Mouse (Mus musculus): ENCODE data around the gene Rnf41. TPM values are rescaled to one million over a fixed set of nuclear protein-coding genes. Genes with fewer than 3 reads are reported as not detected.

Rnf41 gene
- polyA plus RNA-seq, 1 experiment from 2014 or later = 34.9 TPM

GRCm38 (mm10) chr10:128391850-128392249 lies 19.6 kb upstream of the Rnf41 start:
- DNase-seq (ENCODE audit: low spot score) (no peak), ATAC-seq (replicated peaks; ENCODE audit: low FRiP score, low read depth) (no peak)
- Histone ChIP-seq H3K9me3 (replicated peaks; ENCODE audit: low read length) (no peaks in the 10 kb centered on the region), H3K27me3 (ENCODE audit: insufficient read depth, low read length) (no peaks in the 10 kb centered on the region), H3K36me3 (ENCODE audit: insufficient read depth, low read length) (peaks cover 67% of the 10 kb centered on the region), H3K4me3 (replicated peaks; ENCODE audit: low read depth, low read length) (no peak overlapping the region), H3K9ac (ENCODE audit: low read depth, low read length) (no peak overlapping the region), H3K27ac (no peak overlapping the region), H3K4me1 (replicated peaks; ENCODE audit: insufficient read depth, low read length) (no peaks in the 10 kb centered on the region), H3K4me2 (ENCODE audit: low read length) (no peak overlapping the region)
- TF ChIP-seq CTCF (IDR thresholded peaks at IDR 0.05; ENCODE audit: low read depth) = no peak
- 72% methylated on average over 6 of the region's 6 CpGs for WGBS

- no peak for DNase-seq (ENCODE audit: low spot score)
- H3K36me3 ChIP-seq (ENCODE audit: insufficient read depth, low read length) = peaks cover 25% of the 10 kb centered on the region; the same call in 1 of the 2 replicates
- no peak overlapping the region for H3K9ac ChIP-seq (ENCODE audit: low read depth, low read length)
- no peak overlapping the region for H3K4me3 ChIP-seq (replicated peaks; ENCODE audit: low read depth, low read length)
- TF ChIP-seq CTCF (IDR thresholded peaks at IDR 0.05; ENCODE audit: low read depth) = no peak
- no peaks in the 10 kb centered on the region; the same call in 1 of the 2 replicates for H3K4me1 ChIP-seq (replicated peaks; ENCODE audit: insufficient read depth, low read length)
- no peaks in the 10 kb centered on the region for H3K27me3 ChIP-seq (ENCODE audit: insufficient read depth, low read length)
- no peak overlapping the region for H3K4me2 ChIP-seq (ENCODE audit: low read length)
- no peaks in the 10 kb centered on the region for H3K9me3 ChIP-seq (replicated peaks; ENCODE audit: low read length)
- no peak for ATAC-seq (replicated peaks; ENCODE audit: low FRiP score, low read depth)
- 65% methylated on average over 11 of the region's 11 CpGs for WGBS
- no peak overlapping the region for H3K27ac ChIP-seq
These were observed 15.3 kb upstream of the Rnf41 start for GRCm38 (mm10) chr10:128396017-128396673.

GRCm38 (mm10) chr10:128396716-128397264 lies 14.7 kb upstream of the Rnf41 start:
- no peak overlapping the region for H3K4me3 ChIP-seq (replicated peaks; ENCODE audit: low read depth, low read length)
- DNase-seq (ENCODE audit: low spot score) = no peak
- no peak overlapping the region for H3K27ac ChIP-seq
- no peak for TF ChIP-seq CTCF (IDR thresholded peaks at IDR 0.05; ENCODE audit: low read depth)
- WGBS = 66% methylated on average over 10 of the region's 10 CpGs
- no peaks in the 10 kb centered on the region for H3K9me3 ChIP-seq (replicated peaks; ENCODE audit: low read length)
- no peak overlapping the region for H3K4me2 ChIP-seq (ENCODE audit: low read length)
- H3K36me3 ChIP-seq (ENCODE audit: insufficient read depth, low read length) = peaks cover 18% of the 10 kb centered on the region; the same call in 1 of the 2 replicates
- no peak for ATAC-seq (replicated peaks; ENCODE audit: low FRiP score, low read depth)
- H3K4me1 ChIP-seq (replicated peaks; ENCODE audit: insufficient read depth, low read length) = no peaks in the 10 kb centered on the region; the same call in 1 of the 2 replicates
- no peak overlapping the region for H3K9ac ChIP-seq (ENCODE audit: low read depth, low read length)
- no peaks in the 10 kb centered on the region for H3K27me3 ChIP-seq (ENCODE audit: insufficient read depth, low read length)

- Histone ChIP-seq H3K9me3 (replicated peaks; ENCODE audit: low read length) (no peaks in the 10 kb centered on the region), H3K4me3 (replicated peaks; ENCODE audit: low read depth, low read length) (no peak overlapping the region), H3K27ac (no peak overlapping the region), H3K9ac (ENCODE audit: low read depth, low read length) (no peak overlapping the region), H3K27me3 (ENCODE audit: insufficient read depth, low read length) (no peaks in the 10 kb centered on the region), H3K36me3 (ENCODE audit: insufficient read depth, low read length) (peaks cover 12% of the 10 kb centered on the region; the same call in 1 of the 2 replicates), H3K4me2 (ENCODE audit: low read length) (no peak overlapping the region), H3K4me1 (replicated peaks; ENCODE audit: insufficient read depth, low read length) (no peaks in the 10 kb centered on the region; the same call in 1 of the 2 replicates)
- DNase-seq (ENCODE audit: low spot score) (no peak), ATAC-seq (replicated peaks; ENCODE audit: low FRiP score, low read depth) (no peak)
- no peak for TF ChIP-seq CTCF (IDR thresholded peaks at IDR 0.05; ENCODE audit: low read depth)
- WGBS = 40% methylated on average over 7 of the region's 7 CpGs
These were observed 14.0 kb upstream of the Rnf41 start for GRCm38 (mm10) chr10:128397466-128397865.

GRCm38 (mm10) chr10:128400338-128400737 lies 11.1 kb upstream of the Rnf41 start:
- TF ChIP-seq CTCF (IDR thresholded peaks at IDR 0.05; ENCODE audit: low read depth) = 0 out of 2 replicates have a peak, but pooled peaks have one; percentile 10
- H3K4me1 ChIP-seq (replicated peaks; ENCODE audit: insufficient read depth, low read length) = no peaks in the 10 kb centered on the region; the same call in 1 of the 2 replicates
- H3K9me3 ChIP-seq (replicated peaks; ENCODE audit: low read length) = no peaks in the 10 kb centered on the region
- no peaks in the 10 kb centered on the region for H3K27me3 ChIP-seq (ENCODE audit: insufficient read depth, low read length)
- peak overlapping the region; percentile 24; the same call in 1 of the 2 replicates for H3K4me3 ChIP-seq (replicated peaks; ENCODE audit: low read depth, low read length)
- no peak overlapping the region for H3K9ac ChIP-seq (ENCODE audit: low read depth, low read length)
- no peaks in the 10 kb centered on the region for H3K36me3 ChIP-seq (ENCODE audit: insufficient read depth, low read length)
- 21% methylated on average over 5 of the region's 5 CpGs for WGBS
- H3K4me2 ChIP-seq (ENCODE audit: low read length) = peak overlapping the region; percentile 19; the same call in 1 of the 2 replicates
- 0 out of 2 replicates have a peak overlapping the region, but pooled peaks have one; percentile 1 for H3K27ac ChIP-seq
- DNase-seq (ENCODE audit: low spot score) = peak; percentile 22
- peak; percentile 84 for ATAC-seq (replicated peaks; ENCODE audit: low FRiP score, low read depth)

- no peak for DNase-seq (ENCODE audit: low spot score)
- peak within 1 kb of the TSS; percentile 24; the same call in 1 of the 2 replicates for H3K4me3 ChIP-seq (replicated peaks; ENCODE audit: low read depth, low read length)
- peak within 1 kb of the TSS; percentile 44; the same call in 1 of the 2 replicates for H3K27ac ChIP-seq
- no peaks in the 10 kb centered on the region for H3K27me3 ChIP-seq (ENCODE audit: insufficient read depth, low read length)
- H3K9ac ChIP-seq (ENCODE audit: low read depth, low read length) = 0 out of 2 replicates have a peak within 1 kb of the TSS, but pooled peaks have one; percentile 5
- no peak for ATAC-seq (replicated peaks; ENCODE audit: low FRiP score, low read depth)
- 20% methylated on average over 2 of the region's 2 CpGs for WGBS
- H3K36me3 ChIP-seq (ENCODE audit: insufficient read depth, low read length) = peaks cover 3% of the 10 kb centered on the region; the same call in 1 of the 2 replicates
- no peaks in the 10 kb centered on the region for H3K9me3 ChIP-seq (replicated peaks; ENCODE audit: low read length)
- no peaks in the 10 kb centered on the region; the same call in 1 of the 2 replicates for H3K4me1 ChIP-seq (replicated peaks; ENCODE audit: insufficient read depth, low read length)
- TF ChIP-seq CTCF (IDR thresholded peaks at IDR 0.05; ENCODE audit: low read depth) = no peak
- peak within 1 kb of the TSS; percentile 19; the same call in 1 of the 2 replicates for H3K4me2 ChIP-seq (ENCODE audit: low read length)
These were observed 10.4 kb upstream of the Rnf41 start, which contains the start of gene Slc39a5 for GRCm38 (mm10) chr10:128401056-128401455. Gene Slc39a5 (minus strand): TSS chr10:128401229.
